Mouse (Mus musculus) CH12.LX (cell line): ENCODE measurements around the gene Pex1. TPM values are rescaled to one million over a fixed set of nuclear protein-coding genes. Genes with fewer than 3 reads are reported as not detected.

Experiments used
- DNase-seq: peaks from one replicate; pipeline ENCODE4 v3.0.0-alpha.2; 2013; ENCODE audit errors: extremely low read depth
- H3K27ac ChIP-seq: 2 replicates; pipeline ENCODE4 v1.5.1; 2012; ENCODE audit warnings: low read depth, mild to moderate bottlenecking, control low read depth, moderate library complexity; ENCODE audit not compliant: insufficient read depth
- H3K27me3 ChIP-seq: replicated peaks from 2 replicates; pipeline ENCODE3; 2012; ENCODE audit warnings: inconsistent platforms
- H3K36me3 ChIP-seq, 2 experiments: replicated peaks in 1 of 2; 2 replicates each; pipeline versions ENCODE3 to v1.6.1; 2012; ENCODE audit warnings: inconsistent platforms in 1 of 2, low read length in 1 of 2, mild to moderate bottlenecking in 1 of 2, mixed read lengths in 1 of 2, moderate library complexity in 1 of 2; ENCODE audit not compliant: control insufficient read depth in 1 of 2, insufficient read depth in 1 of 2
- H3K4me1 ChIP-seq, 2 experiments: 2 replicates each; pipeline ENCODE4 v1.6.1; 2012; ENCODE audit warnings: inconsistent platforms in 1 of 2, moderate library complexity in 1 of 2; ENCODE audit not compliant: insufficient read depth in 2 of 2, control insufficient read depth in 1 of 2
- H3K4me2 ChIP-seq: 2 replicates; pipeline ENCODE4 v1.6.1; 2012; ENCODE audit warnings: low read depth, mild to moderate bottlenecking, control low read depth; ENCODE audit not compliant: poor library complexity, insufficient read depth, severe bottlenecking
- H3K4me3 ChIP-seq, 3 experiments: fragments of 150-350 bp in 1 of 3; sonication (generic) in 1 of 3; replicated peaks in 1 of 3; 2 replicates each; pipeline versions ENCODE3 to v1.5.1; 2011 to 2012; ENCODE audit warnings: low read depth in 2 of 3, low read length in 2 of 3, mild to moderate bottlenecking in 2 of 3, moderate library complexity in 2 of 3, control low read depth in 1 of 3, improper control_type of control experiment in 1 of 3, inconsistent platforms in 1 of 3, mixed read lengths in 1 of 3; ENCODE audit not compliant: poor library complexity in 1 of 3
- H3K79me2 ChIP-seq: replicated peaks from 2 replicates; pipeline ENCODE4 v1.6.1; 2012; ENCODE audit warnings: mild to moderate bottlenecking, moderate library complexity; ENCODE audit not compliant: control insufficient read depth, poor library complexity, insufficient read depth, severe bottlenecking; ENCODE audit errors: extremely low read depth
- H3K9ac ChIP-seq: 2 replicates; pipeline ENCODE4 v1.6.1; 2012; ENCODE audit warnings: low read depth, mild to moderate bottlenecking, control low read depth, moderate library complexity; ENCODE audit not compliant: insufficient read depth
- H3K9me3 ChIP-seq: replicated peaks from 2 replicates; pipeline ENCODE3; 2012; ENCODE audit warnings: low read length, inconsistent platforms, mixed read lengths
- CHD1 ChIP-seq: IDR thresholded peaks from 2 replicates; pipeline ENCODE4 v1.6.1; 2012; ENCODE audit warnings: low read depth, low read length, improper control_type of control experiment, inconsistent platforms
- CHD2 ChIP-seq: IDR thresholded peaks from 2 replicates; pipeline ENCODE4 v1.6.1; 2011; ENCODE audit warnings: low read length, improper control_type of control experiment
- CTCF ChIP-seq, 2 experiments: IDR thresholded peaks in 1 of 2; conservative IDR thresholded peaks in 1 of 2; 2 replicates each; pipeline ENCODE4 v1.5.1; 2011 to 2012; ENCODE audit warnings: low read depth in 2 of 2, low read length in 2 of 2, improper control_type of control experiment in 1 of 2, inconsistent platforms in 1 of 2, mild to moderate bottlenecking in 1 of 2, moderate library complexity in 1 of 2
- ELF1 ChIP-seq: IDR thresholded peaks from 2 replicates; pipeline ENCODE4 v1.6.1; 2014; ENCODE audit warnings: low read depth, mild to moderate bottlenecking, inconsistent platforms, low read length, improper control_type of control experiment
- ETS1 ChIP-seq: conservative IDR thresholded peaks from 2 replicates; pipeline ENCODE4 v1.6.1; 2012; ENCODE audit warnings: low read depth, mild to moderate bottlenecking, inconsistent platforms, low read length, improper control_type of control experiment, moderate library complexity
- HCFC1 ChIP-seq: IDR thresholded peaks from 2 replicates; pipeline ENCODE4 v1.6.1; 2012; ENCODE audit warnings: low read depth, mild to moderate bottlenecking, inconsistent platforms, low read length, improper control_type of control experiment
- JUND ChIP-seq: conservative IDR thresholded peaks from 2 replicates; pipeline ENCODE4 v1.6.1; 2011; ENCODE audit warnings: low read depth, low read length, improper control_type of control experiment
- KAT2A ChIP-seq: IDR thresholded peaks from 2 replicates; pipeline ENCODE4 v1.6.1; 2012; ENCODE audit warnings: low read length, improper control_type of control experiment, inconsistent platforms; ENCODE audit not compliant: insufficient replicate concordance
- MAX ChIP-seq: IDR thresholded peaks from 2 replicates; pipeline ENCODE4 v1.6.1; 2011; ENCODE audit warnings: low read length, improper control_type of control experiment
- MAZ ChIP-seq: IDR thresholded peaks from 2 replicates; pipeline ENCODE4 v1.6.1; 2012; ENCODE audit warnings: low read depth, mild to moderate bottlenecking, inconsistent platforms, low read length, improper control_type of control experiment, moderate library complexity
- MEF2A ChIP-seq: IDR thresholded peaks from 2 replicates; pipeline ENCODE4 v1.6.1; 2014; ENCODE audit warnings: low read depth, mild to moderate bottlenecking, inconsistent platforms, low read length, improper control_type of control experiment, borderline replicate concordance
- MXI1 ChIP-seq: IDR thresholded peaks from 2 replicates; pipeline ENCODE4 v1.6.1; 2011; ENCODE audit warnings: mild to moderate bottlenecking, low read depth, low read length, improper control_type of control experiment
- MYC ChIP-seq: IDR thresholded peaks from 2 replicates; pipeline ENCODE4 v1.6.1; 2011; ENCODE audit warnings: low read depth, mild to moderate bottlenecking, improper control_type of control experiment, low read length
- NRF1 ChIP-seq: IDR thresholded peaks from 2 replicates; pipeline ENCODE4 v1.6.1; 2014; ENCODE audit warnings: low read depth, mild to moderate bottlenecking, inconsistent platforms, low read length, improper control_type of control experiment, moderate library complexity
- PAX5 ChIP-seq: IDR thresholded peaks from 2 replicates; pipeline ENCODE4 v1.6.1; 2012; ENCODE audit warnings: low read length, inconsistent platforms, mixed read lengths
- POLR2A ChIP-seq: IDR thresholded peaks from 2 replicates; pipeline ENCODE4 v1.6.1; 2011; ENCODE audit warnings: low read depth, mild to moderate bottlenecking, improper control_type of control experiment, low read length
- RAD21 ChIP-seq: IDR thresholded peaks from 2 replicates; pipeline ENCODE4 v1.6.1; 2011; ENCODE audit warnings: low read depth, mild to moderate bottlenecking, low read length, improper control_type of control experiment, moderate library complexity
- RCOR1 ChIP-seq: conservative IDR thresholded peaks from 2 replicates; pipeline ENCODE4 v1.6.1; 2012; ENCODE audit warnings: low read depth, mild to moderate bottlenecking, inconsistent platforms, low read length, improper control_type of control experiment
- SMC3 ChIP-seq: IDR thresholded peaks from 2 replicates; pipeline ENCODE4 v1.6.1; 2011; ENCODE audit warnings: low read depth, low read length, improper control_type of control experiment
- TBP ChIP-seq: conservative IDR thresholded peaks from 2 replicates; pipeline ENCODE4 v1.6.1; 2011; ENCODE audit warnings: low read depth, low read length, improper control_type of control experiment
- UBTF ChIP-seq: IDR thresholded peaks from 2 replicates; pipeline ENCODE4 v1.6.1; 2012; ENCODE audit warnings: low read depth, mild to moderate bottlenecking, inconsistent platforms, low read length, improper control_type of control experiment, moderate library complexity
- USF1 ChIP-seq: IDR thresholded peaks from 2 replicates; pipeline ENCODE4 v1.6.1; 2014; ENCODE audit warnings: low read depth, mild to moderate bottlenecking, inconsistent platforms, low read length, improper control_type of control experiment
- ZNF384 ChIP-seq: IDR thresholded peaks from 2 replicates; pipeline ENCODE4 v1.6.1; 2012; ENCODE audit warnings: low read depth, low read length, improper control_type of control experiment, inconsistent platforms
- dilution Hi-C: fragments of 300-500 bp; cut with MboI; formaldehyde crosslinking; loops from 2 replicates; pipeline ENCODE4 v1.14.3; 2020; ENCODE audit warnings: low sequenced_read_pairs; ENCODE audit not compliant: extremely low pct_unique_long_range_greater_than_20kb, extremely low pct_ligation_motif_present
- in situ Hi-C: fragments of 300-500 bp; cut with MboI; formaldehyde crosslinking; loops from 3 replicates; pipeline ENCODE4 v1.14.3; 2019; ENCODE audit warnings: low sequenced_read_pairs, low pct_ligation_motif_present, low pct_unique_long_range_greater_than_20kb, mixed read lengths
- polyA plus RNA-seq: library from polyadenylated mRNA; unstranded; fragments of >175 nt; gene quantifications from 2 replicates; pipeline ENCODE4 v1.2.1, GENCODE M21; 2012; ENCODE audit warnings: low read depth; ENCODE audit not compliant: insufficient read length
- total RNA-seq, 2 experiments: library from RNA; depleted of rRNA; stranded (reverse); fragments of 300-350 nt in 1 of 2; fragments of >200 nt in 1 of 2; gene quantifications; 2 replicates each; pipeline ENCODE4 v1.2.3; 2012 to 2014

The Pex1 gene
- total and polyA plus RNA-seq, 3 experiments, result 8.4 to 14.4 (median 11.2) TPM

DNA sequence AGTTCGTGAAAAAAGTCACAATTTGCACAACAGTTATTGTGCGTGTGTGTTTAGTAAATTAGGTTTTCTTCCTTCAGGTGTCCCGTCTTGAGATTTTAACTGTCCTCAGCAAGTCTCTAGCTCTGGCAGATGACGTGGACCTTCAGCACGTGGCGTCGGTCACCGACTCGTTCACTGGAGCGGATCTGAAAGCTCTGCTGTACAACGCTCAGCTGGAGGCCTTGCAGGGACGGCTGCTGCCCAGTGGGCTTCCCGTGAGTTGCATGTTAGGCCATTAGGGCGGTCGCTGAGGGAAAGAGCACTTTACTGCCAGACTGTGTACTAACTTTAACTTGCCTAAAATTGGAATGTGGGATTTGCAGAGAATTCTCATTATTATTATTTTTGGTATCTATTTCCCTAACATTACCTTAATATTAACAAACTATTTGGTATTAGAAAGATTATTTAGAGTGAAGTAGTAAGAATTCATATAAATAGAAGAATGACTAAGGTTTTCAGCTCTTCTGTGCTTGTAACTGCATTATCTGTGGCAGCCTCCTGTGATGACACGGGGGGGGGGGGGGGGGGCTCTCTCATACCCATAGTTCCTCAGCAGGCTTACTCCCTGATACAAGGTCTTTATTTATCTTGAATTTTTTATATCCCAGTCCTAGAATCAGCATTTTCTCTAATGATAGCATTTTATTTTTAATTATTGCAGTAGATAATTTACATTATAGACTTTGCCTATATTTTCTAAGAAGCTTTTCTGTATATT lies 35.8 kb downstream of the Pex1 start:
- Histone ChIP-seq H3K27ac (no peak overlapping the region), H3K9me3 (no peaks in the 10 kb centered on the region), H3K4me1 (peaks cover 0 to 3% of the 10 kb centered on the region in 2 experiments; a peak in 1 of 4 replicates), H3K9ac (no peak overlapping the region), H3K79me2 (no peaks in the 10 kb centered on the region), H3K36me3 (peaks cover 12 to 65% of the 10 kb centered on the region in 2 experiments), H3K4me3 (no peak overlapping the region), H3K4me2 (no peak overlapping the region), H3K27me3 (no peaks in the 10 kb centered on the region)
- TF ChIP-seq TBP (no peak), MEF2A (no peak), HCFC1 (no peak), ZNF384 (no peak), MAZ (no peak), CHD1 (no peak), RCOR1 (no peak), USF1 (no peak), CTCF (conservative IDR thresholded peaks at IDR 0.05 in 1 of 2, IDR thresholded peaks at IDR 0.05 in 1 of 2; ENCODE audit: low read depth in 2 of 2, low read length in 2 of 2) (no peak), ETS1 (no peak), MYC (no peak), NRF1 (no peak), MAX (no peak), RAD21 (no peak)
- no peak for DNase-seq
- dilution Hi-C loops (no loop called here), in situ Hi-C loops (loop anchor here (25.0 kb wide), 1 partner anchor 556 kb away; the partner anchor contains the start of gene Mterf1b)

- Histone ChIP-seq H3K27me3 (no peaks in the 10 kb centered on the region), H3K27ac (no peak overlapping the region), H3K9ac (no peak overlapping the region), H3K4me1 (peaks cover 0 to 3% of the 10 kb centered on the region in 2 experiments; a peak in 1 of 4 replicates), H3K36me3 (peaks cover 12 to 61% of the 10 kb centered on the region in 2 experiments), H3K4me2 (no peak overlapping the region), H3K9me3 (no peaks in the 10 kb centered on the region), H3K4me3 (no peak overlapping the region), H3K79me2 (no peaks in the 10 kb centered on the region)
- no peak for TF ChIP-seq POLR2A
- TF ChIP-seq MXI1, result no peak
- TF ChIP-seq ELF1, result no peak
- TF ChIP-seq JUND, result no peak
- TF ChIP-seq ETS1, result no peak
- TF ChIP-seq TBP, result no peak
- no peak for TF ChIP-seq PAX5
- no peak for TF ChIP-seq KAT2A
- no peak for TF ChIP-seq CHD2
- no peak for TF ChIP-seq RAD21
- no peak for TF ChIP-seq USF1
- no peak for TF ChIP-seq UBTF
- no peak for TF ChIP-seq SMC3
- TF ChIP-seq MEF2A, result no peak
- dilution Hi-C loops, result no loop called here
- in situ Hi-C loops, result loop anchor here (25.0 kb wide), 1 partner anchor 555 kb away; the partner anchor contains the start of gene Mterf1b
- DNase-seq, result no peak
Measured at GRCm38 (mm10) chr5:3632285-3632684, 36.4 kb downstream of the Pex1 start.
